Mouse (Mus musculus) megakaryocyte, embryonic 14.5 days (primary cell): ENCODE measurements around the gene Mrps18c.

ENCODE experiments used
- FLI1 ChIP-seq: IDR thresholded peaks from 2 replicates; pipeline ENCODE4 v1.6.1; 2012; ENCODE audit warnings: low read length, inconsistent platforms, mixed read lengths
- GATA1 ChIP-seq: IDR thresholded peaks from 3 replicates; pipeline ENCODE4 v1.6.1; 2012; ENCODE audit warnings: mixed read lengths, low read length, inconsistent platforms, borderline replicate concordance

DNA sequence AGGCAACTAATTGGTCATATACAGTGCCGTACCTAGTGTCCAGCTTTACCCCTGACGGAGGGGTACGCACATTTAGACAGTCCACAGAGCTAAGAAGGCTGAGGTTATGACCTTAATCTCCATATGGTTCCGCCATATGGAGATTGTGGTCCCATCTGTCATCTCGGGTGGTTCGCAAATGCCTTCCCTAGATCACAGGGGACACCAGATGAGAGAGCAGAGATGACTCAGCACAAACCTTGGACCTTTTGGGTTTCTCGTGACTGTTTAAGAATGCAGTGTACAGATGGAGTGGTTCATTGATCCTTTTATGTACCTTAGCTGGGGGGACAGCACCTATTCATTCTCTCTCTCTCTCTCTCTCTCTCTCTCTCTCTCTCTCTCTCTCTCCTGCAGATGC, 45.0 kb upstream of the Mrps18c start:
- TF ChIP-seq GATA1 (no peak), FLI1 (no peak)
